Mouse (Mus musculus) forebrain, embryonic 14.5 days (tissue): ENCODE data around the gene Abcb9. TPM values are rescaled to one million over a fixed set of nuclear protein-coding genes. Genes with fewer than 3 reads are reported as not detected.
A peak's percentile ranks its signal among the peaks of the same experiment; 100 is the strongest.

ENCODE experiments used
- ATAC-seq: fragments of 200-750 bp; cut with Nextera tagmentation; 2 replicates; pipeline ENCODE4 v1.8.0; 2017; ENCODE audit warnings: mild to moderate bottlenecking, moderate library complexity
- DNase-seq: peaks from one replicate; pipeline ENCODE4 v3.0.0-alpha.2; 2015; ENCODE audit warnings: low spot score
- H3K27ac ChIP-seq: fragments of 300-500 bp; sonication (generic); 2 replicates; pipeline ENCODE4 v1.5.1; 2014; ENCODE audit warnings: low read depth, mild to moderate bottlenecking, control low read depth, low read length, moderate library complexity
- H3K27me3 ChIP-seq: fragments of 300-500 bp; sonication (generic); replicated peaks from 2 replicates; pipeline ENCODE4 v1.6.1; 2014; ENCODE audit warnings: low read length, control low read depth, mixed read lengths; ENCODE audit not compliant: control insufficient read depth, insufficient read depth
- H3K36me3 ChIP-seq: fragments of 300-500 bp; sonication (generic); 2 replicates; pipeline ENCODE4 v1.6.1; 2014; ENCODE audit warnings: low read length, control low read depth; ENCODE audit not compliant: control insufficient read depth, insufficient read depth
- H3K4me1 ChIP-seq: fragments of 300-500 bp; sonication (generic); 2 replicates; pipeline ENCODE4 v1.6.1; 2014; ENCODE audit warnings: antibody characterized with exemption, low read length, control low read depth; ENCODE audit not compliant: control insufficient read depth, insufficient read depth
- H3K4me2 ChIP-seq: fragments of 300-500 bp; sonication (generic); 2 replicates; pipeline ENCODE4 v1.6.1; 2014; ENCODE audit warnings: mild to moderate bottlenecking, control low read depth, low read length
- H3K4me3 ChIP-seq: fragments of 300-500 bp; sonication (generic); 2 replicates; pipeline ENCODE4 v1.5.1; 2014; ENCODE audit warnings: low read depth, low read length, control low read depth
- H3K9ac ChIP-seq: fragments of 300-500 bp; sonication (generic); 2 replicates; pipeline ENCODE4 v1.6.1; 2014; ENCODE audit warnings: mild to moderate bottlenecking, low read length, control low read depth, moderate library complexity
- H3K9me3 ChIP-seq: fragments of 300-500 bp; sonication (generic); replicated peaks from 2 replicates; pipeline ENCODE4 v1.6.1; 2016; ENCODE audit warnings: low read length, control low read depth, mixed read lengths; ENCODE audit not compliant: control insufficient read depth
- WGBS: fragments of 180-500 bp; shearing (Covaris S2); extraction: QIAGEN DNeasy Blood & Tissue Kit; methylation state at CpG from one replicate; pipeline ENCODE4 v1.1.7; 2014; 5-methylcytosine and 5-hydroxymethylcytosine counted together
- polyA plus RNA-seq: library from polyadenylated mRNA; unstranded; fragments of >200 nt; fragmentation: Nextera tagmentation; extraction: Ambion mirVana; gene quantifications from 2 replicates; pipeline ENCODE4 v1.2.1, GENCODE M21; 2014

The Abcb9 gene
- polyA plus RNA-seq, 1 experiment from 2014 or later, result 6.8 TPM

DNA sequence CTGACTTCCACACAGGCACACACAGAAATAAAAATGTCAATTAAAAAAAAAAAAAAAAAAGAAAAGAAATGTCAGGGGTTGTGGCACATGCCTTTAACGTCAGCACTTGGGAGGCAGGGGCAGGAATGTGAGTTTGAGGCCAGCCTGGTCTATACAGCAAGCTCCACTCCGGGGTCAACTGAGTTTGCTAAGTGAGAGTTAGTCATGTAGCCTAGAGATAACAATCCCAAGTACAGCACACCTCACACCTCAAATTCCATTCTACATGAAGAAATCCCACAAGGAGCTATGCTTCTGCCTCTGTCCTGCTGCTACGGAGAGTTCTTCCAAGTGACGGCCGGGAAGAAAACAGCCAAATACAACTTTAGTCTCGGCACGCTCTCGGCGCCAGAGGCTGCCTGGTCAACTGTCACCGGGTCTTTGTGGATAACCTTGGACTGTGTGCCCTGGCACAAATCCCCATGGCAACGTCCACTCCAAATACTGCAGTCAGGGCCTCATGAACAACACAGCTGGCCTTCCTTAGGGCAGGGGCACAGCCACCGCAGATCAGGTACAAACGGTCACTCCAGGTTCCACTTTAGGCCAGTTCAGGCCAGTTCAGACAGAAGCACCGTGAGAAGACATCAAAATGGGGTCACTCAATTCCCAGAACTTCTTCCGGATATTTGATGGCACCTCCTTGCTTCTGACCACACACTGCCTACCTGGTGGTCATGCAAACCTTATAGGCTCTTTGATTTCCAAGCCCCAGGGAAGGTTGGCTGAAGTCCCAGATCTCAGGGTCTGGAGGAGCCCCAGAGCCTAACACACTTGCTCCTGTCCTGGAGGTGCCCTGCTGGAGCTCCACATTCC lies 69.8 kb downstream of the Abcb9 start:
- H3K9ac ChIP-seq, result no peak overlapping the region; the same call in 1 of the 2 replicates
- peak overlapping the region; percentile 56 for H3K27ac ChIP-seq
- peaks cover 55% of the 10 kb centered on the region for H3K4me1 ChIP-seq
- peaks cover 23% of the 10 kb centered on the region for H3K36me3 ChIP-seq
- WGBS, result 87% methylated on average over 15 of the region's 15 CpGs
- ATAC-seq (no peak), DNase-seq (no peak)
- H3K27me3 ChIP-seq, result no peaks in the 10 kb centered on the region
- H3K4me3 ChIP-seq, result no peak overlapping the region
- peak overlapping the region; percentile 4; the same call in 1 of the 2 replicates for H3K4me2 ChIP-seq
- H3K9me3 ChIP-seq, result no peaks in the 10 kb centered on the region

DNA sequence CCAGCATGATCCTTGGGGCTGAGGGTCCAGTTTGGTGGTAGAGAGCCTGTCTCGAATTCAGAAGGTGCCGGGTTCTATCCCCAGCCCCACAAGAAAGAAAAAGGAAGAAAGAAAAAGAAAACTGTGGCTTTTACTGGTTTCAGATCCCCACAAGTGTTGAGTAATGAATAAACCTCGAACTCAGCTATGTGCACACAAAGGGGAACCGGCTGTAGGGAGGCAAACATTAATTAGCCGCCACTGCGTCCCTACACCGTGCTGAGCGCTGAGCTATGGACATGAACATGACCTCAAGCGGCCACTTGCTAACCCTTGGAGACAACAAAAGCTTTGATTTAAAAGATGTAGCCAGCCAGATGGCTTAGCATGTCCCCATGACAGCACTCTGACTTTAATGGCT lies 70.5 kb downstream of the Abcb9 start:
- 39% methylated on average over 9 of the region's 9 CpGs for WGBS
- ATAC-seq, result no peak
- no peak overlapping the region for H3K4me2 ChIP-seq

GRCm38 (mm10) chr5:124024677-124025076 lies 70.9 kb downstream of the Abcb9 start:
- H3K4me1 ChIP-seq, result peaks cover 52% of the 10 kb centered on the region
- peaks cover 23% of the 10 kb centered on the region for H3K36me3 ChIP-seq
- H3K9me3 ChIP-seq, result no peaks in the 10 kb centered on the region
- no peak overlapping the region for H3K27ac ChIP-seq
- H3K27me3 ChIP-seq, result no peaks in the 10 kb centered on the region
- H3K4me2 ChIP-seq, result no peak overlapping the region
- DNase-seq, result no peak
- ATAC-seq, result no peak
- H3K9ac ChIP-seq, result peak overlapping the region; percentile 29; the same call in 1 of the 2 replicates
- no peak overlapping the region for H3K4me3 ChIP-seq
- WGBS, result 81% methylated on average over 6 of the region's 6 CpGs

More for the DNA sequence above, 70.5 kb downstream of the Abcb9 start:
- Histone ChIP-seq H3K27ac (no peak overlapping the region; the same call in 1 of the 2 replicates), H3K27me3 (no peaks in the 10 kb centered on the region), H3K9me3 (no peaks in the 10 kb centered on the region), H3K36me3 (peaks cover 23% of the 10 kb centered on the region), H3K4me3 (no peak overlapping the region), H3K4me1 (peaks cover 53% of the 10 kb centered on the region), H3K9ac (no peak overlapping the region)
- DNase-seq, result no peak

DNA sequence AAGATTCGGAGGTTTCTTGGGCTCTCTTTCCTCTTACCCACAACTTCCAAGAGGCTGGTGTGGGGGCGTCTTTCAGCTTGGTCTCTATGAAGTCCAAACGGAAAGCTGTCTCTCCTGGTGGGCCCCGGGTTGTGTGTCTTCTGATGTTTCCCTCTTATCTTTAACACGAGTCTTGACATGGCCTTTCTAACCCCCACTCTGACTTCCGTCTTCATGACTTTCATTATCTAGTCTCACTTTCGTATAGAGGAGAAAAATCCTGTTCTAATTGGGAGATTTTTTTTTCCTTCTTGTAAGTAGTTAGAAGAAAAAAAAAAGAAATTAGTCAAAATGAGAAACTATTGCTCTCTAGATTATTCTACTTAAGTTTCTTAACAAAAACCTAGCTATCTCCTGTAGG lies 73.2 kb downstream of the Abcb9 start:
- no peak for ATAC-seq
- H3K9ac ChIP-seq, result no peak overlapping the region
- H3K36me3 ChIP-seq, result peaks cover 30% of the 10 kb centered on the region
- H3K4me1 ChIP-seq, result peaks cover 40% of the 10 kb centered on the region
- DNase-seq, result no peak
- no peak overlapping the region for H3K4me2 ChIP-seq
- no peaks in the 10 kb centered on the region for H3K27me3 ChIP-seq
- no peak overlapping the region for H3K27ac ChIP-seq
- H3K9me3 ChIP-seq, result no peaks in the 10 kb centered on the region
- WGBS, result 85% methylated on average over 7 of the region's 7 CpGs
- no peak overlapping the region for H3K4me3 ChIP-seq

- H3K4me3 ChIP-seq, result no peak overlapping the region
- H3K9me3 ChIP-seq, result no peaks in the 10 kb centered on the region
- no peak overlapping the region for H3K4me2 ChIP-seq
- DNase-seq, result no peak
- peaks cover 41% of the 10 kb centered on the region for H3K4me1 ChIP-seq
- ATAC-seq, result no peak
- peaks cover 31% of the 10 kb centered on the region for H3K36me3 ChIP-seq
- no peak overlapping the region for H3K9ac ChIP-seq
- WGBS, result 88% methylated on average over 11 of the region's 11 CpGs
- H3K27me3 ChIP-seq, result no peaks in the 10 kb centered on the region
- no peak overlapping the region; the same call in 1 of the 2 replicates for H3K27ac ChIP-seq
Measured at GRCm38 (mm10) chr5:124021701-124022100, 73.9 kb downstream of the Abcb9 start.

- H3K27ac ChIP-seq, result peak overlapping the region; percentile 11; the same call in 1 of the 2 replicates
- no peaks in the 10 kb centered on the region for H3K27me3 ChIP-seq
- no peaks in the 10 kb centered on the region for H3K9me3 ChIP-seq
- H3K36me3 ChIP-seq, result peaks cover 31% of the 10 kb centered on the region
- peaks cover 35% of the 10 kb centered on the region for H3K4me1 ChIP-seq
- ATAC-seq (no peak), DNase-seq (no peak)
- no peak overlapping the region for H3K4me2 ChIP-seq
- no peak overlapping the region for H3K4me3 ChIP-seq
- H3K9ac ChIP-seq, result no peak overlapping the region
- WGBS, result 92% methylated on average over 11 of the region's 11 CpGs
Measured at GRCm38 (mm10) chr5:124021148-124021547, 74.5 kb downstream of the Abcb9 start.

DNA sequence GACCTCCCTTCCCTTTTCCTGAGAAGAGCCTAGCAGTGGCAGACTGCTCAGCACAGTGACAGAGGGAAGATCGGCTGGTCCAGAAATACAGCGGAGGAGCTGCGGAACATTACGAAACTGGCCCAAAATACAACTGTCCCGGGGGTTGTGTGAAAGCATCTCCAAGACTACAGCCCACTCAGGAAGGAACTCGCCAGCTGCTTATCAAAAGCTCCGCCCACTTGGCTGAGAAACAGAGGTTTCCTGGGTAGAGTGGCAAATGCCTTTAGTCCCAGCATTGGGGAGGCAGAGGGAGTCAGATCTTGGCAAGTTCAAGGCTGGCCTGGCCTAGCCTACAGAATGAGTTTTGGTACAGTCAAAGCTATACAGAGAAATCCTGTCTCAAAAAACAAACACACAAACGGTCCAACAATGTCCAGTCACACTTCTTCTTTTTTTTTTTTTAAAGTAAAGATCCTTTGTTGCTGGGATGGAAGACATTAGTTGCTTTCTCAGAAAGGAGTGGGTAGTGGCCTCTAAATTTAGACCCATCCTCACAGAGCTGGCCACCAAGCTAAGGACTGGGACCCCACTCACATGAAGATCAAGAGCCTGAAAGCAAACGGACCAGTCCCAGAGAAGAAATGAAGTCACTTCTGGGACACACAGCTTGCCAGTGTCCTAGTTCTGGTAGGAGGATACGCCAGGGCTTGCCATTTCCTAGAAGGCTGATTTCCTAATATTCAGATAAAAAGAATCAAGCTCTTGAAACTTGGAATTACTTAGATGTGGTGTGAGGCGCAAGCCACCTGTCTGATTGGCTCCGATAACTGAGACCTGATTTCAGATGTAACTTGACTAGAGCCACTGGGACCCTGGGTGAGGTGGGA lies 76.0 kb downstream of the Abcb9 start:
- Histone ChIP-seq H3K9me3 (no peaks in the 10 kb centered on the region), H3K4me2 (no peak overlapping the region), H3K27ac (0 out of 2 replicates have a peak overlapping the region, but pooled peaks have one; percentile 11), H3K27me3 (no peaks in the 10 kb centered on the region), H3K9ac (no peak overlapping the region), H3K36me3 (peaks cover 26% of the 10 kb centered on the region; the same call in 1 of the 2 replicates), H3K4me3 (no peak overlapping the region), H3K4me1 (peaks cover 25% of the 10 kb centered on the region)
- 71% methylated on average over 12 of the region's 12 CpGs for WGBS
- ATAC-seq (no peak), DNase-seq (peak; percentile 67)

DNA sequence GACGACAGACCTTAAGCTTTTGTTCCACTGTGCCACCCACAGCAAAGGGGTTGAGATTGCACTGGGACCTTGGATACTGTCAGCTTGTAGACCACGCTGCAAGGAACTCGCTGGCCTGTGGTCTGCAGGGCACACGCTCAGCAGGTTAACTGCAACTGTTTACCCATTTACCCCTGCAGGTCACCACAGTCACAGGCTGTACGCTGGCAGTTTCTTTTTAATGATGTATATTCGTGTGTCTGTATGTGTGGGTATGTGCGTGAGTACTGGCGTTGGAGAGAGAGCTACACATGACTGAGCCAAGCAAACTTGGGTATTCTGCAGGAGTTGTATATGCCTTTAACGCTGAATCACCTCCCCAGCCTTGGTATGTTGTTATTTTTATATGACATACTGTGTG lies 76.9 kb downstream of the Abcb9 start:
- Histone ChIP-seq H3K9ac (no peak overlapping the region), H3K4me1 (peaks cover 32% of the 10 kb centered on the region)
- WGBS, result 91% methylated on average over 9 of the region's 9 CpGs

More for the DNA sequence above, 76.9 kb downstream of the Abcb9 start:
- ATAC-seq, result no peak
- Histone ChIP-seq H3K4me2 (no peak overlapping the region), H3K9me3 (no peaks in the 10 kb centered on the region), H3K36me3 (peaks cover 26% of the 10 kb centered on the region; the same call in 1 of the 2 replicates), H3K27ac (0 out of 2 replicates have a peak overlapping the region, but pooled peaks have one; percentile 11), H3K4me3 (no peak overlapping the region), H3K27me3 (no peaks in the 10 kb centered on the region)
- no peak for DNase-seq
